Mouse (Mus musculus): ENCODE data around the gene Myh14.

The Myh14 gene

DNA sequence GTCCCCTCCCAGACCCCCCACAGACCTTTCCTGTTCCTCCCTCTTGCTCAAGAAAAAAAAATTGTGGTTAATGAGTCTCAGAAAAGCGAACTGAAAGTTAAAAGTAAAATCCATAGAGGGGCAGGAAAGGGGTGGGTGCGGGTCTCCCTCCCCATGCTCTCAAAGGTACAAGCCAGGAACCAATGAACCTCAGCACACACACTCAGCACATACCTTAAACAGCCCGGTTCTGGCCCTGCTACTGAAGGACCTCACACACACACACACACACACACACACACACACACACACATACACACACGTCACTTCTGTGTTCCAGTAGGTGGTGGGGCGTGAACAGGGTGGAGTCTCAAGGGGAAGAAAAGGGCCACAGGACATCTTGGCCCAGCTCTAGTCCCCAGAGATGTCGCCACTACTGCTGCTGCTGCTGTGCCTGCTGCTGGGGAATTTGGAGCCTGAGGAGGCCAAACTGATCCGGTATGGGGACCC lies 98.4 kb downstream of the Myh14 start, which contains the start of gene Napsa:
Gene Napsa, plus strand, starts transcription at position 168 of the 489 bp plus-strand sequence.
- no peak for DNase-seq

DNA sequence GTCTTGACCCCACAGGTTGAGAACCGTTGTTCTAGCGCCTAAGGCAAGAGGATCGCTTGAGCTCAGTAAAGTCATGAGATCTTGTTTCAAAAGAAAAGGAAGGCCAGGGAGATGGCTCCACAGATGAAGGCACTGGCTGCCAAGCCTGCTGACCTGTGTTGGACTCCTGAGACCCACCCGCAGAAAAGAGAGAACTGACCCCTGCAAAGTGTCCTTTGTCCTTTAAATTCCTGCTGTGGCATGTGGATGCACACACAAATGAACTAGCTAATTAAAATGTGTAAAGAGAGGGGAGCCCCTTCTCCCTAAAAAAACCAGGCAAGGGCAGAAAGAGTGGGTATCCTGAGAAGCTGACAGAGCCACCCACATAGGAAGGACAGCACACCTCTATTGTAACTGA lies 98.8 kb downstream of the Myh14 start:
- DNase-seq = no peak

DNA sequence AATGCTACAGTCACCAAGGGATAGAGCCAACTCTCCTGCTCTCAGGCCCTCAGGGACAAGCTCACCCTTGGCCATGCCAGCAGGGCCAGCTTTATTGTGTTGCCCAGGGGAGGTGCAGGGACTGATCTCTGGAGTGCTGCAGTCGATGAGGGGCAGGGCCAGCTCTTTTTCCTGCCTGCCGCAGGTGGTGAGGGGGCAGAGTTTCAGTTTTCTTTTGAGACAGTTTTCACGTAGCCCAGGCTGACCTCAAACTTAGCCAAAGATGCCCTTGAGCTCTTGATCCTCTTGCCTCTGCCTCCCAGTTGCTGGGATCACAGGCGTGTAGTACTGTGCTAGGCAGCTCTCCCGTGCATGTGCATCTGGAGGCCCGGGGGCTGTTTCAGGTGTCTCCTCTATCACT lies 99.7 kb downstream of the Myh14 start:
- DNase-seq = no peak

DNA sequence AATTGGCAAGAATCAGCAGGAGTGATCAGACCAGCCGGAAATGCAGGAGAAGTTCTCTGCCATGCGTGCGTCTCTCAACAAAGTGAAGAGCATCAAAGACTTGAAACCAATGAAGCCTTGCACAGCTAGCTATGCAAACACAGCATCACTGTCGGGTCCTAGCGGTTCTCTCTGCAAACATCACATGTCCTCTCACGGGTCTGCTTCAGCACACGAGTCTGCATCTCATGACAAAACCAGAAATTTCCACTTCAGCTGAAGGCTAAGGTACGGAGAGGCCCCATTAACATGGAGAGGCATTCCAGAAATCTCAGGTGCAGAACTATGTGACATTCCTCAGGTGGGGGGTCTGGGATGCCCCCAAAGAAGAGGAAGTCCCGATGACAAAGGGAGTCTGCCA lies 101.8 kb downstream of the Myh14 start:
- no peak for DNase-seq

DNA sequence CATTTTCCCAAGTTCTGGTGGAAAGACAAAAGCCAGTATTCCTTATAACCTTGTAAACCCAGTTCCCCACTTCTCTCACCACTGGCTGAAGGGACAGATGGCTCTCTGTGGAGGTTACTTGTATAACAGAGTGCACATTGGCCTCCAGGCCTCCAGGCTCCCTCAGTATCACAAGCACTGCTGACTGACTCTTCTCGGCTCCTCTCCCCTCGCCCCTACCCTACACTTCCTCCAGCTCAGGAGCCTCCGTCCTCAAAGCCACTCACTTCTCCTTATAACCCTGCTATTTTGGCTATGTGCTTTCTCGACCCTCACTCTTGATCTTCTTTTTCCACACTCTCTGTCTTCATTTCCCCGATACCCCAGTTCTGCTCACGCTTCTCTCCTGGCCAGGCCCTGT lies 105.2 kb downstream of the Myh14 start:
- DNase-seq = no peak

DNA sequence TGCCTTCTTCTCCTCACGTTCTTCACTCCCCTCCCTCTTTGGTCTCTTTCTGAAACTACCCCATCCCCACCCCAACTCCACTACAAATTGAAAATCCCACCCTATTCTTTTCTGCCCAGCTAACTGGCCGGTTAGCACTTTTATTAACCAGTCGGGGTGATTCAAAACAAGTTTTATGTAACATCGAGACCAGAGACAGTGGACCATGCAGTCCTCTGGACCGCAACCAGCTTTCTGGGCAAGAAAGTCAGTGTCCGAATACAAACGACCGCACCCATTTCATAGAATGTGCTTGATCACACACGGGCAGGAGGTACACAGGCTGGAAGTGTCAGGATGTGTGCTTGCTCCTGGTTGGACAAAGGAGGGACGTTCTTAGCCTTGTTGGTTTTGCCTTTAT lies 106.2 kb downstream of the Myh14 start:
- no peak for DNase-seq

DNA sequence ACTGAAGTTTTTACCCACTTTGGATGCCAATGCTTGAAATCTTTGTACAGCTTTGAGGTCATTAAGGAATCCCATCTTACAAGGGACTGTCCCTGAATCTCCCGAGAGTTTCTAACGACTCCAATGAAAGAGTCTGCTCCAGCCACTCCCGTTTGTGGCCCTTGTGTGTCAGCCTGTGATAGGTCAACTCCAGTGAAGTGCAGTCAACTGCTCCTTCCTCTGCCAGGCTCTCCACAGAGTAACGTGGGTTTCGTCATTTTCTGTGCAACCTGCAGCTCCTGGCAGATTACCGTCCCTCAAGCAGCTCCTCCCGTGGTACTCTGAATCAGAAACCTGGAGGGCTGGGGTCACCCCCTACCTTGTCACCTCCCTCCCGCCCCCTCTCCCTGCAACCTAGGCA lies 107.4 kb downstream of the Myh14 start:
- DNase-seq = no peak

GRCm38 (mm10) chr7:44560435-44561400 lies 109.9 kb downstream of the Myh14 start:
- DNase-seq = peak; percentile 93 to 95

DNA sequence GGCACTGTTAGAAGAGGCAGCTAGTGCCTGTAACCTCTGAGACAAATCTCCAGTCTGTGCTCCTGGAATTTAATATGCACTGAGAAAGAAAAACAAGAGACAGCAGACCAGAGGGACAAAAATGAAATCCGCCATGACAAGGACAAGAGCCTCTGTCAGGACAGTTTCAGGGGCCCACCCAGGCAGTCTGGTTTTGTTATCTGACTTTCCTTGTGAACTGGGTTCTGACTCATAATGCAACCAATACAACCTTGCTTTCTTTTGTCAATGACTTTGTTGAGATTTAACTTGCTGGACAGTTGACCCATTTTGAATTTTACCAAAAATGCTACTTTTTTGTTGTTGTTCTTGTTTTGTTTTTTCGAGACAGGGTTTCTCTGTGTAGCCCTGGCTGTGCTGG lies 113.0 kb downstream of the Myh14 start:
- no peak for DNase-seq

Measured in cerebellum, postnatal 14 days (tissue).